ENCODE assay signal across 19 mouse cellular contexts in the genomic region with DNA sequence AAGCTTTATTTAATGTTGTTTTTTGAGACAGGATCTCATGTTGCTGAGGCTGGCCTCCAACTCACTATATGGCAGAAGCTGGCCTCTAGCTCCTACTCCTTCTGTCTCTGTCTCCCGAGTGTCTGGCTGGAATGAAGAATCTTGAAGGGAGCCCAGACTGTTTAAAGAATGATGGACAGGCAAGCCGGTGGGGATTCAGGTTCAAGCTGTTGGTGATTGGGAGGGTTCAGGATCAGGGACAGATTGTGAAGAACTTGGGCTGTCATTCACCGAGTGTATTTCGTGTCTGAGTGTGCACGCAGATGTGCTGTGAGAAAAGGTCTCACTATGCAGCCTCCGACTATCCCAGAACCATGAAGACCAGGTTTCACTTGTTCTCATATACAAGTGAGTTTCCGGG. TPM values are rescaled to one million over a fixed set of nuclear protein-coding genes. Genes with fewer than 3 reads are reported as not detected.
DNase-seq lines count a peak whose midpoint lies in the region; ATAC-seq and TF ChIP-seq lines count a peak whose summit lies in the region.
"Had no signal": no experiment of that assay in that cellular context is flagged by ENCODE, and none has a peak within 500 bp of the region (broad histone marks: within the 10 kb centered on the region; RNA-seq: fewer than 3 reads in every experiment).

No protein-coding gene starts in this region.

- H3K9me3 ChIP-seq in limb, embryonic 14.5 days (ENCODE audit: control insufficient read depth, low read length) = no peaks in the 10 kb centered on the region
- no peaks in the 10 kb centered on the region for H3K9me3 ChIP-seq in limb, embryonic 10.5 days (replicated peaks)
- H3K9me3 ChIP-seq in forebrain, embryonic 13.5 days (replicated peaks) = 0 out of 2 replicates have a peak, but pooled peaks cover 3% of the 10 kb centered on the region
- H3K9me3 ChIP-seq in hindbrain, embryonic 15.5 days = no peaks in the 10 kb centered on the region
- no peaks in the 10 kb centered on the region for H3K9me3 ChIP-seq in intestine, embryonic 15.5 days
- H3K9me3 ChIP-seq: liver, embryonic 12.5 days; midbrain, embryonic 15.5 days; neural tube, embryonic 15.5 days had no signal

- H3K36me3 ChIP-seq in limb, embryonic 14.5 days (ENCODE audit: control insufficient read depth, insufficient read depth, low read length) = no peaks in the 10 kb centered on the region
- H3K36me3 ChIP-seq in limb, embryonic 10.5 days = no peaks in the 10 kb centered on the region
- H3K36me3 ChIP-seq in testis, adult 2 months (ENCODE audit: control insufficient read depth, insufficient read depth, low read length) = no peaks in the 10 kb centered on the region
- no peaks in the 10 kb centered on the region for H3K36me3 ChIP-seq in forebrain, embryonic 13.5 days (ENCODE audit: poor library complexity, severe bottlenecking)
- no peaks in the 10 kb centered on the region for H3K36me3 ChIP-seq in hindbrain, embryonic 15.5 days
- no peaks in the 10 kb centered on the region for H3K36me3 ChIP-seq in intestine, embryonic 15.5 days
- H3K36me3 ChIP-seq: liver, embryonic 12.5 days; midbrain, embryonic 15.5 days; neural tube, embryonic 15.5 days had no signal

- peak overlapping the region; percentile 40; the same call in 1 of the 2 replicates for H3K4me2 ChIP-seq in limb, embryonic 14.5 days (replicated peaks; ENCODE audit: low read depth, low read length, severe bottlenecking)
- H3K4me2 ChIP-seq in forebrain, embryonic 13.5 days = 0 out of 2 replicates have a peak overlapping the region, but pooled peaks have one; percentile 52
- peak overlapping the region; percentile 48; the same call in 1 of the 2 replicates for H3K4me2 ChIP-seq in hindbrain, embryonic 15.5 days
- H3K4me2 ChIP-seq in intestine, embryonic 15.5 days (replicated peaks) = no peak overlapping the region

- TF ChIP-seq POLR2A in limb, embryonic 14.5 days (IDR thresholded peaks at IDR 0.05; ENCODE audit: borderline replicate concordance, extremely low read depth, insufficient read depth, insufficient read length) = no peak
- no peak for TF ChIP-seq POLR2A in testis, adult 2 months (IDR thresholded peaks at IDR 0.05; ENCODE audit: control insufficient read depth, low read depth, low read length)

- no peak for ATAC-seq in limb, embryonic 14.5 days (ENCODE audit: low FRiP score, low read depth)
- peak; percentile 68; the same call in 1 of the 2 replicates for ATAC-seq in forebrain, embryonic 13.5 days
- ATAC-seq in hindbrain, embryonic 15.5 days (ENCODE audit: low FRiP score, low read depth) = no peak
- no peak for ATAC-seq in intestine, embryonic 15.5 days
- ATAC-seq: intestine, embryonic 16.5 days; liver, embryonic 12.5 days had no signal

- H3K9ac ChIP-seq in limb, embryonic 14.5 days (ENCODE audit: low read depth, low read length, severe bottlenecking) = no peak overlapping the region
- H3K9ac ChIP-seq in forebrain, embryonic 13.5 days = no peak overlapping the region
- H3K9ac ChIP-seq in hindbrain, embryonic 15.5 days = no peak overlapping the region
- H3K9ac ChIP-seq in intestine, embryonic 15.5 days = no peak overlapping the region
- H3K9ac ChIP-seq: liver, embryonic 12.5 days; midbrain, embryonic 15.5 days; neural tube, embryonic 15.5 days had no signal

- H3K27ac ChIP-seq in limb, embryonic 14.5 days (replicated peaks; ENCODE audit: low read depth, low read length) = no peak overlapping the region
- H3K27ac ChIP-seq in limb, embryonic 10.5 days = no peak overlapping the region
- peak overlapping the region; percentile 43 for H3K27ac ChIP-seq in testis, adult 2 months (ENCODE audit: control insufficient read depth, insufficient read depth, low read depth, low read length)
- no peak overlapping the region; the same call in 1 of the 2 replicates for H3K27ac ChIP-seq in forebrain, embryonic 13.5 days
- peak overlapping the region; percentile 59; the same call in 1 of the 2 replicates for H3K27ac ChIP-seq in hindbrain, embryonic 15.5 days (replicated peaks)
- no peak overlapping the region for H3K27ac ChIP-seq in intestine, embryonic 15.5 days
- H3K27ac ChIP-seq: liver, embryonic 12.5 days; neural tube, embryonic 15.5 days had no signal

- 64% methylated on average over 7 of the region's 7 CpGs for WGBS in limb, embryonic 14.5 days
- 59% methylated on average over 7 of the region's 7 CpGs for WGBS in limb, embryonic 10.5 days
- WGBS in forebrain, embryonic 13.5 days = 36% methylated on average over 7 of the region's 7 CpGs
- whole genome bisulfite sequencing in hindbrain, embryonic 15.5 days = 29% methylated on average over 7 of the region's 7 CpGs
- WGBS in intestine, embryonic 15.5 days = 63% methylated on average over 7 of the region's 7 CpGs

- H3K27me3 ChIP-seq in limb, embryonic 14.5 days (ENCODE audit: control insufficient read depth, insufficient read depth, low read length) = no peaks in the 10 kb centered on the region
- H3K27me3 ChIP-seq in limb, embryonic 10.5 days (ENCODE audit: low read depth, poor library complexity, severe bottlenecking) = peaks cover 34% of the 10 kb centered on the region
- no peaks in the 10 kb centered on the region for H3K27me3 ChIP-seq in testis, adult 2 months (ENCODE audit: control insufficient read depth, insufficient read depth, low read length)
- 0 out of 2 replicates have a peak, but pooled peaks cover 8% of the 10 kb centered on the region for H3K27me3 ChIP-seq in forebrain, embryonic 13.5 days
- H3K27me3 ChIP-seq in hindbrain, embryonic 15.5 days = no peaks in the 10 kb centered on the region
- H3K27me3 ChIP-seq in intestine, embryonic 15.5 days (replicated peaks) = no peaks in the 10 kb centered on the region
- H3K27me3 ChIP-seq: midbrain, embryonic 15.5 days; neural tube, embryonic 15.5 days had no signal

- no peak for TF ChIP-seq CTCF in testis, adult 2 months (IDR thresholded peaks at IDR 0.05; ENCODE audit: control insufficient read depth, insufficient read depth, insufficient replicate concordance, low read depth, low read length)

- peaks cover 22% of the 10 kb centered on the region for H3K4me1 ChIP-seq in limb, embryonic 14.5 days (ENCODE audit: control insufficient read depth, insufficient read depth, low read length)
- peaks cover 19% of the 10 kb centered on the region for H3K4me1 ChIP-seq in limb, embryonic 10.5 days
- peaks cover 12% of the 10 kb centered on the region for H3K4me1 ChIP-seq in testis, adult 2 months (ENCODE audit: control insufficient read depth, insufficient read depth, low read length)
- H3K4me1 ChIP-seq in forebrain, embryonic 13.5 days = peaks cover 18% of the 10 kb centered on the region
- peaks cover 12% of the 10 kb centered on the region for H3K4me1 ChIP-seq in hindbrain, embryonic 15.5 days (replicated peaks)
- H3K4me1 ChIP-seq in intestine, embryonic 15.5 days (replicated peaks) = peaks cover 13% of the 10 kb centered on the region
- H3K4me1 ChIP-seq: liver, embryonic 12.5 days had no signal

- no peak overlapping the region for H3K4me3 ChIP-seq in limb, embryonic 14.5 days (replicated peaks; ENCODE audit: low read length)
- no peak overlapping the region for H3K4me3 ChIP-seq in limb, embryonic 10.5 days
- H3K4me3 ChIP-seq in testis, adult 2 months (ENCODE audit: control insufficient read depth, low read depth, low read length) = no peak overlapping the region
- H3K4me3 ChIP-seq in forebrain, embryonic 13.5 days = no peak overlapping the region
- H3K4me3 ChIP-seq in hindbrain, embryonic 15.5 days = no peak overlapping the region
- H3K4me3 ChIP-seq in intestine, embryonic 15.5 days (replicated peaks) = no peak overlapping the region
- H3K4me3 ChIP-seq: liver, embryonic 12.5 days; myocyte; neural tube, embryonic 15.5 days had no signal

- no peak for DNase-seq in limb, embryonic 14.5 days (ENCODE audit: low spot score)
- no peak for DNase-seq in limb, embryonic 10.5 days (ENCODE audit: low spot score)
- DNase-seq in testis, postnatal 10 days (ENCODE audit: low spot score) = no peak
- DNase-seq in thymus, postnatal 14 days = no peak
- DNase-seq: adrenal gland, adult 2 months; cerebellum, adult 2 months; cerebellum, postnatal 25 days; heart, postnatal 4 days; kidney, adult 9 months; thymus, postnatal 25 days had no signal

RNA-seq across cellular contexts. Expression of gene Rufy1, which starts 25.5 kb away (rescaled TPM):
- polyA plus RNA-seq in limb, embryonic 14.5 days (2012; rRNA removed) = 16.5 and 20.3 TPM in 2 replicates
- 24.9 and 26.9 TPM in 2 replicates for polyA plus RNA-seq in limb, embryonic 14.5 days (2014; fragmentation: Nextera tagmentation; extraction: Ambion mirVana)
- polyA plus RNA-seq in limb, embryonic 10.5 days (2016; fragmentation: Nextera tagmentation; extraction: Ambion mirVana) = 22.5 and 22.6 TPM in 2 replicates
- polyA plus RNA-seq in testis, adult 2 months (2012; rRNA removed) = 5.7 and 6.4 TPM in 2 replicates
- 26.1 and 28.0 TPM in 2 replicates for polyA plus RNA-seq in forebrain, embryonic 13.5 days (2015; fragmentation: Nextera tagmentation; extraction: Ambion mirVana)
- 23.2 and 29.3 TPM in 2 replicates for polyA plus RNA-seq in hindbrain, embryonic 15.5 days (2015; fragmentation: Nextera tagmentation; extraction: Ambion mirVana)
- polyA plus RNA-seq in intestine, embryonic 15.5 days (2015; fragmentation: Nextera tagmentation; extraction: Ambion mirVana) = 19.9 and 22.0 TPM in 2 replicates

Comparison
In these comparisons a context has a peak if more than half of its experiments do, and no peak if none do; other contexts are left out.
1. H3K27ac ChIP-seq: peak in testis, adult 2 months (single experiment) and hindbrain, embryonic 15.5 days (single experiment); none in limb, embryonic 14.5 days (single experiment), limb, embryonic 10.5 days (single experiment), forebrain, embryonic 13.5 days (single experiment) and intestine, embryonic 15.5 days (single experiment).